Mouse (Mus musculus): Measurements from ENCODE around the gene Serf2.
"Not testable (repeated sequence)": the region's sequence is repeated elsewhere in the genome, so short reads cannot be mapped to it uniquely, and the experiment has no call there.

Gene Serf2

GRCm38 (mm10) chr2:121447006-121447405 is 2.0 kb upstream of the Serf2 start:
- peak; percentile 57 for DNase-seq (ENCODE audit: low read depth)

GRCm38 (mm10) chr2:121448136-121448535 is 859 bp upstream of the Serf2 start:
- peak; percentile 64 for DNase-seq (ENCODE audit: low read depth)

GRCm38 (mm10) chr2:121449545-121450011 is 583 bp downstream of the Serf2 start:
- no peak for DNase-seq (ENCODE audit: low read depth)

GRCm38 (mm10) chr2:121450093-121450492 is 1.1 kb downstream of the Serf2 start:
- DNase-seq (ENCODE audit: low read depth): peak; percentile 44

- DNase-seq (ENCODE audit: low read depth): no peak
Observed at GRCm38 (mm10) chr2:121452361-121452760, 3.4 kb downstream of the Serf2 start.

GRCm38 (mm10) chr2:121452990-121453389 is 4.0 kb downstream of the Serf2 start, which contains the start of gene Hypk:
Gene Hypk, plus strand, starts transcription at chr2:121453290.
- no peak for DNase-seq (ENCODE audit: low read depth)

GRCm38 (mm10) chr2:121453917-121454316 is 4.9 kb downstream of the Serf2 start:
- DNase-seq (ENCODE audit: low read depth): no peak

GRCm38 (mm10) chr2:121455534-121455933 is 6.5 kb downstream of the Serf2 start:
- no peak for DNase-seq (ENCODE audit: low read depth)

- peak; percentile 95 for DNase-seq (ENCODE audit: low read depth)
Observed at GRCm38 (mm10) chr2:121456692-121457642, 8.0 kb downstream of the Serf2 start, which contains the start of gene Serinc4. Gene Serinc4, minus strand, starts transcription at chr2:121456781.

- no peak for DNase-seq (ENCODE audit: low read depth)
Observed at GRCm38 (mm10) chr2:121460071-121460470, 11.1 kb downstream of the Serf2 start.

GRCm38 (mm10) chr2:121468982-121469381 is 20.0 kb downstream of the Serf2 start:
- not testable (repeated sequence) for DNase-seq (ENCODE audit: low read depth)

GRCm38 (mm10) chr2:121472783-121473182 is 23.8 kb downstream of the Serf2 start:
- not testable (repeated sequence) for DNase-seq (ENCODE audit: low read depth)

- peak; percentile 92 for DNase-seq (ENCODE audit: low read depth)
Observed at GRCm38 (mm10) chr2:121473301-121474179, 24.5 kb downstream of the Serf2 start, which contains the start of gene Mfap1b. Gene Mfap1b, minus strand, starts transcription at chr2:121474067.

- no peak for DNase-seq (ENCODE audit: low read depth)
Observed at GRCm38 (mm10) chr2:121474180-121474535, 25.2 kb downstream of the Serf2 start.

- DNase-seq (ENCODE audit: low read depth): not testable (repeated sequence)
Observed at GRCm38 (mm10) chr2:121475306-121475705, 26.3 kb downstream of the Serf2 start.

GRCm38 (mm10) chr2:121477491-121478266 is 28.7 kb downstream of the Serf2 start:
- DNase-seq (ENCODE audit: low read depth): no peak

- peak; percentile 74 for DNase-seq (ENCODE audit: low read depth)
Observed at GRCm38 (mm10) chr2:121480498-121480897, 31.5 kb downstream of the Serf2 start.

GRCm38 (mm10) chr2:121480916-121481315 is 31.9 kb downstream of the Serf2 start:
- not testable (repeated sequence) for DNase-seq (ENCODE audit: low read depth)

GRCm38 (mm10) chr2:121483576-121483975 is 34.6 kb downstream of the Serf2 start:
- no peak for DNase-seq (ENCODE audit: low read depth)

GRCm38 (mm10) chr2:121484403-121484802 is 35.4 kb downstream of the Serf2 start:
- not testable (repeated sequence) for DNase-seq (ENCODE audit: low read depth)

- not testable (repeated sequence) for DNase-seq (ENCODE audit: low read depth)
Observed at GRCm38 (mm10) chr2:121501550-121501949, 52.6 kb downstream of the Serf2 start.
